Mouse (Mus musculus): ENCODE measurements at regions not wholly inside any gene's neighbourhood (a gene's known extent, or its start where the extent isn't known, plus 50 kb on each side); places are given as distances from the start of the nearest gene placed in this dataset.

GRCm38 (mm10) chr1:168760239-168760638, 328.2 kb upstream of the Pbx1 start:
- no peak for TF ChIP-seq CTCF (IDR thresholded peaks at IDR 0.05; ENCODE audit: extremely low read depth, insufficient read depth, low read length)
- TF ChIP-seq POLR2A (IDR thresholded peaks at IDR 0.05; ENCODE audit: extremely low read depth, insufficient read depth, low read length): no peak
